Mouse (Mus musculus) CH12.LX (cell line): ENCODE data around the gene Mroh8. TPM values are rescaled to one million over a fixed set of nuclear protein-coding genes. Genes with fewer than 3 reads are reported as not detected.

Source experiments
- DNase-seq: peaks from one replicate; pipeline ENCODE4 v3.0.0-alpha.2; 2013; ENCODE audit errors: extremely low read depth
- H3K27ac ChIP-seq: 2 replicates; pipeline ENCODE4 v1.5.1; 2012; ENCODE audit warnings: low read depth, mild to moderate bottlenecking, control low read depth, moderate library complexity; ENCODE audit not compliant: insufficient read depth
- H3K27me3 ChIP-seq: replicated peaks from 2 replicates; pipeline ENCODE3; 2012; ENCODE audit warnings: inconsistent platforms
- H3K36me3 ChIP-seq, 2 experiments: replicated peaks in 1 of 2; 2 replicates each; pipeline versions ENCODE3 to v1.6.1; 2012; ENCODE audit warnings: inconsistent platforms in 1 of 2, low read length in 1 of 2, mild to moderate bottlenecking in 1 of 2, mixed read lengths in 1 of 2, moderate library complexity in 1 of 2; ENCODE audit not compliant: control insufficient read depth in 1 of 2, insufficient read depth in 1 of 2
- H3K4me1 ChIP-seq, 2 experiments: 2 replicates each; pipeline ENCODE4 v1.6.1; 2012; ENCODE audit warnings: inconsistent platforms in 1 of 2, moderate library complexity in 1 of 2; ENCODE audit not compliant: insufficient read depth in 2 of 2, control insufficient read depth in 1 of 2
- H3K4me2 ChIP-seq: 2 replicates; pipeline ENCODE4 v1.6.1; 2012; ENCODE audit warnings: low read depth, mild to moderate bottlenecking, control low read depth; ENCODE audit not compliant: poor library complexity, insufficient read depth, severe bottlenecking
- H3K4me3 ChIP-seq, 3 experiments: fragments of 150-350 bp in 1 of 3; sonication (generic) in 1 of 3; replicated peaks in 1 of 3; 2 replicates each; pipeline versions ENCODE3 to v1.5.1; 2011 to 2012; ENCODE audit warnings: low read depth in 2 of 3, low read length in 2 of 3, mild to moderate bottlenecking in 2 of 3, moderate library complexity in 2 of 3, control low read depth in 1 of 3, improper control_type of control experiment in 1 of 3, inconsistent platforms in 1 of 3, mixed read lengths in 1 of 3; ENCODE audit not compliant: poor library complexity in 1 of 3
- H3K79me2 ChIP-seq: replicated peaks from 2 replicates; pipeline ENCODE4 v1.6.1; 2012; ENCODE audit warnings: mild to moderate bottlenecking, moderate library complexity; ENCODE audit not compliant: control insufficient read depth, poor library complexity, insufficient read depth, severe bottlenecking; ENCODE audit errors: extremely low read depth
- H3K9ac ChIP-seq: 2 replicates; pipeline ENCODE4 v1.6.1; 2012; ENCODE audit warnings: low read depth, mild to moderate bottlenecking, control low read depth, moderate library complexity; ENCODE audit not compliant: insufficient read depth
- H3K9me3 ChIP-seq: replicated peaks from 2 replicates; pipeline ENCODE3; 2012; ENCODE audit warnings: low read length, inconsistent platforms, mixed read lengths
- CHD1 ChIP-seq: IDR thresholded peaks from 2 replicates; pipeline ENCODE4 v1.6.1; 2012; ENCODE audit warnings: low read depth, low read length, improper control_type of control experiment, inconsistent platforms
- CTCF ChIP-seq, 2 experiments: IDR thresholded peaks in 1 of 2; conservative IDR thresholded peaks in 1 of 2; 2 replicates each; pipeline ENCODE4 v1.5.1; 2011 to 2012; ENCODE audit warnings: low read depth in 2 of 2, low read length in 2 of 2, improper control_type of control experiment in 1 of 2, inconsistent platforms in 1 of 2, mild to moderate bottlenecking in 1 of 2, moderate library complexity in 1 of 2
- EP300 ChIP-seq: IDR thresholded peaks from 2 replicates; pipeline ENCODE4 v1.6.1; 2011; ENCODE audit warnings: low read length, improper control_type of control experiment
- JUN ChIP-seq: IDR thresholded peaks from 2 replicates; pipeline ENCODE4 v1.6.1; 2011; ENCODE audit warnings: low read depth, mild to moderate bottlenecking, low read length, improper control_type of control experiment, moderate library complexity; ENCODE audit not compliant: insufficient read depth
- KAT2A ChIP-seq: IDR thresholded peaks from 2 replicates; pipeline ENCODE4 v1.6.1; 2012; ENCODE audit warnings: low read length, improper control_type of control experiment, inconsistent platforms; ENCODE audit not compliant: insufficient replicate concordance
- MXI1 ChIP-seq: IDR thresholded peaks from 2 replicates; pipeline ENCODE4 v1.6.1; 2011; ENCODE audit warnings: mild to moderate bottlenecking, low read depth, low read length, improper control_type of control experiment
- NRF1 ChIP-seq: IDR thresholded peaks from 2 replicates; pipeline ENCODE4 v1.6.1; 2014; ENCODE audit warnings: low read depth, mild to moderate bottlenecking, inconsistent platforms, low read length, improper control_type of control experiment, moderate library complexity
- PAX5 ChIP-seq: IDR thresholded peaks from 2 replicates; pipeline ENCODE4 v1.6.1; 2012; ENCODE audit warnings: low read length, inconsistent platforms, mixed read lengths
- RAD21 ChIP-seq: IDR thresholded peaks from 2 replicates; pipeline ENCODE4 v1.6.1; 2011; ENCODE audit warnings: low read depth, mild to moderate bottlenecking, low read length, improper control_type of control experiment, moderate library complexity
- SMC3 ChIP-seq: IDR thresholded peaks from 2 replicates; pipeline ENCODE4 v1.6.1; 2011; ENCODE audit warnings: low read depth, low read length, improper control_type of control experiment
- TBP ChIP-seq: conservative IDR thresholded peaks from 2 replicates; pipeline ENCODE4 v1.6.1; 2011; ENCODE audit warnings: low read depth, low read length, improper control_type of control experiment
- TCF12 ChIP-seq: IDR thresholded peaks from 2 replicates; pipeline ENCODE4 v1.6.1; 2014; ENCODE audit warnings: low read depth, mild to moderate bottlenecking, inconsistent platforms, low read length, improper control_type of control experiment
- UBTF ChIP-seq: IDR thresholded peaks from 2 replicates; pipeline ENCODE4 v1.6.1; 2012; ENCODE audit warnings: low read depth, mild to moderate bottlenecking, inconsistent platforms, low read length, improper control_type of control experiment, moderate library complexity
- USF2 ChIP-seq: conservative IDR thresholded peaks from 2 replicates; pipeline ENCODE4 v1.6.1; 2011; ENCODE audit warnings: low read depth, low read length, improper control_type of control experiment
- ZMIZ1 ChIP-seq: IDR thresholded peaks from 2 replicates; pipeline ENCODE4 v1.6.1; 2012; ENCODE audit warnings: low read depth, mild to moderate bottlenecking, inconsistent platforms, low read length, improper control_type of control experiment
- dilution Hi-C: fragments of 300-500 bp; cut with MboI; formaldehyde crosslinking; loops from 2 replicates; pipeline ENCODE4 v1.14.3; 2020; ENCODE audit warnings: low sequenced_read_pairs; ENCODE audit not compliant: extremely low pct_unique_long_range_greater_than_20kb, extremely low pct_ligation_motif_present
- in situ Hi-C: fragments of 300-500 bp; cut with MboI; formaldehyde crosslinking; loops from 3 replicates; pipeline ENCODE4 v1.14.3; 2019; ENCODE audit warnings: low sequenced_read_pairs, low pct_ligation_motif_present, low pct_unique_long_range_greater_than_20kb, mixed read lengths
- polyA plus RNA-seq: library from polyadenylated mRNA; unstranded; fragments of >175 nt; gene quantifications from 2 replicates; pipeline ENCODE4 v1.2.1, GENCODE M21; 2012; ENCODE audit warnings: low read depth; ENCODE audit not compliant: insufficient read length
- total RNA-seq, 2 experiments: library from RNA; depleted of rRNA; stranded (reverse); fragments of 300-350 nt in 1 of 2; fragments of >200 nt in 1 of 2; gene quantifications; 2 replicates each; pipeline ENCODE4 v1.2.3; 2012 to 2014

The Mroh8 gene
- total and polyA plus RNA-seq, 3 experiments, result 0.25 to 0.41 TPM; not detected in 1

GRCm38 (mm10) chr2:157292093-157292492 is 12.7 kb upstream of the Mroh8 start:
- H3K4me2 ChIP-seq, result no peak overlapping the region
- peak; percentile 53; the same call in 1 of the 2 replicates for TF ChIP-seq SMC3
- TF ChIP-seq RAD21, result peak; percentile 38
- peak; percentile 61 to 73 for TF ChIP-seq CTCF (conservative IDR thresholded peaks at IDR 0.05 in 1 of 2, IDR thresholded peaks at IDR 0.05 in 1 of 2; ENCODE audit: low read depth in 2 of 2, low read length in 2 of 2)
- no peak for TF ChIP-seq MXI1
- H3K27me3 ChIP-seq, result no peaks in the 10 kb centered on the region
- H3K36me3 ChIP-seq, result peaks cover 77 to 100% of the 10 kb centered on the region in 2 experiments
- DNase-seq, result peak; percentile 60
- dilution Hi-C loops (no loop called here), in situ Hi-C loops (no loop called here)
- no peak overlapping the region for H3K9ac ChIP-seq
- H3K4me3 ChIP-seq, result no peak overlapping the region
- H3K4me1 ChIP-seq, result peaks cover 0 to 10% of the 10 kb centered on the region in 2 experiments; a peak in 2 of 4 replicates
- no peak overlapping the region for H3K27ac ChIP-seq
- no peaks in the 10 kb centered on the region for H3K9me3 ChIP-seq
- peaks cover 20% of the 10 kb centered on the region for H3K79me2 ChIP-seq

GRCm38 (mm10) chr2:157288996-157289395 is 9.6 kb upstream of the Mroh8 start:
- Histone ChIP-seq H3K27ac (no peak overlapping the region), H3K79me2 (peaks cover 38% of the 10 kb centered on the region), H3K9me3 (no peaks in the 10 kb centered on the region), H3K27me3 (no peaks in the 10 kb centered on the region), H3K4me2 (no peak overlapping the region), H3K9ac (no peak overlapping the region), H3K36me3 (peaks cover 77 to 96% of the 10 kb centered on the region in 2 experiments), H3K4me1 (peaks cover 0 to 15% of the 10 kb centered on the region in 2 experiments; a peak in 2 of 4 replicates), H3K4me3 (no peak overlapping the region)
- no peak for DNase-seq
- TF ChIP-seq TBP, result no peak
- no peak for TF ChIP-seq SMC3
- TF ChIP-seq KAT2A, result no peak
- TF ChIP-seq ZMIZ1, result no peak
- no peak for TF ChIP-seq UBTF
- no peak for TF ChIP-seq TCF12
- TF ChIP-seq USF2, result no peak
- no peak for TF ChIP-seq PAX5
- no peak for TF ChIP-seq JUN
- TF ChIP-seq CHD1, result no peak
- no peak for TF ChIP-seq EP300
- no peak for TF ChIP-seq NRF1
- TF ChIP-seq RAD21, result no peak
- dilution Hi-C loops (no loop called here), in situ Hi-C loops (loop anchor here (10.0 kb wide), 1 partner anchor 164 kb away; no protein-coding TSS in a partner anchor)
